Mouse (Mus musculus): ENCODE measurements around the gene Fbxo27. TPM values are rescaled to one million over a fixed set of nuclear protein-coding genes. Genes with fewer than 3 reads are reported as not detected.

Gene Fbxo27
- polyA plus RNA-seq, 1 experiment: 1.7 TPM

GRCm38 (mm10) chr7:28702601-28703143 is 10.0 kb downstream of the Fbxo27 start:
- Histone ChIP-seq H3K27ac (ENCODE audit: insufficient read depth, low read depth, low read length) (no peak overlapping the region), H3K36me3 (ENCODE audit: control insufficient read depth, insufficient read depth, low read length) (no peaks in the 10 kb centered on the region), H3K27me3 (ENCODE audit: control insufficient read depth, insufficient read depth, low read length) (no peaks in the 10 kb centered on the region), H3K4me3 (ENCODE audit: low read depth, low read length) (no peak overlapping the region), H3K4me1 (ENCODE audit: control insufficient read depth, insufficient read depth, insufficient read length, low read length) (no peaks in the 10 kb centered on the region)
- TF ChIP-seq CTCF (IDR thresholded peaks at IDR 0.05; ENCODE audit: extremely low read depth, insufficient read length, insufficient replicate concordance, low read depth, low read length): no peak
- TF ChIP-seq POLR2A (IDR thresholded peaks at IDR 0.05; ENCODE audit: low read depth, low read length): no peak
- 58% methylated on average over 9 of the region's 9 CpGs for WGBS

- Histone ChIP-seq H3K36me3 (ENCODE audit: control insufficient read depth, insufficient read depth, low read length) (no peaks in the 10 kb centered on the region), H3K27ac (ENCODE audit: insufficient read depth, low read depth, low read length) (no peak overlapping the region), H3K27me3 (ENCODE audit: control insufficient read depth, insufficient read depth, low read length) (no peaks in the 10 kb centered on the region; the same call in 1 of the 2 replicates), H3K4me1 (ENCODE audit: control insufficient read depth, insufficient read depth, insufficient read length, low read length) (no peaks in the 10 kb centered on the region), H3K4me3 (ENCODE audit: low read depth, low read length) (no peak overlapping the region)
- TF ChIP-seq CTCF (IDR thresholded peaks at IDR 0.05; ENCODE audit: extremely low read depth, insufficient read length, insufficient replicate concordance, low read depth, low read length) (no peak), POLR2A (IDR thresholded peaks at IDR 0.05; ENCODE audit: low read depth, low read length) (no peak)
Measured at GRCm38 (mm10) chr7:28709454-28709853, 16.8 kb downstream of the Fbxo27 start.

- no peak overlapping the region for H3K27ac ChIP-seq (ENCODE audit: insufficient read depth, low read depth, low read length)
- 66% methylated on average over 3 of the region's 3 CpGs for WGBS
- H3K27me3 ChIP-seq (ENCODE audit: control insufficient read depth, insufficient read depth, low read length): peaks cover 2% of the 10 kb centered on the region; the same call in 1 of the 2 replicates
- no peak overlapping the region for H3K4me3 ChIP-seq (ENCODE audit: low read depth, low read length)
- TF ChIP-seq CTCF (IDR thresholded peaks at IDR 0.05; ENCODE audit: extremely low read depth, insufficient read length, insufficient replicate concordance, low read depth, low read length) (peak; percentile 10; the same call in 1 of the 2 replicates), POLR2A (IDR thresholded peaks at IDR 0.05; ENCODE audit: low read depth, low read length) (no peak)
- H3K4me1 ChIP-seq (ENCODE audit: control insufficient read depth, insufficient read depth, insufficient read length, low read length): no peaks in the 10 kb centered on the region
- H3K36me3 ChIP-seq (ENCODE audit: control insufficient read depth, insufficient read depth, low read length): no peaks in the 10 kb centered on the region
Measured at GRCm38 (mm10) chr7:28710962-28711361, 18.3 kb downstream of the Fbxo27 start.

- Histone ChIP-seq H3K4me3 (ENCODE audit: low read depth, low read length) (no peak overlapping the region), H3K36me3 (ENCODE audit: control insufficient read depth, insufficient read depth, low read length) (no peaks in the 10 kb centered on the region), H3K4me1 (ENCODE audit: control insufficient read depth, insufficient read depth, insufficient read length, low read length) (peaks cover 3% of the 10 kb centered on the region; the same call in 1 of the 2 replicates), H3K27ac (ENCODE audit: insufficient read depth, low read depth, low read length) (no peak overlapping the region), H3K27me3 (ENCODE audit: control insufficient read depth, insufficient read depth, low read length) (peaks cover 11% of the 10 kb centered on the region)
- WGBS: 86% methylated on average over 5 of the region's 5 CpGs
- TF ChIP-seq CTCF (IDR thresholded peaks at IDR 0.05; ENCODE audit: extremely low read depth, insufficient read length, insufficient replicate concordance, low read depth, low read length) (no peak), POLR2A (IDR thresholded peaks at IDR 0.05; ENCODE audit: low read depth, low read length) (no peak)
Measured at GRCm38 (mm10) chr7:28714667-28715066, 22.0 kb downstream of the Fbxo27 start.

GRCm38 (mm10) chr7:28715598-28715997 is 22.9 kb downstream of the Fbxo27 start:
- Histone ChIP-seq H3K36me3 (ENCODE audit: control insufficient read depth, insufficient read depth, low read length) (no peaks in the 10 kb centered on the region), H3K4me1 (ENCODE audit: control insufficient read depth, insufficient read depth, insufficient read length, low read length) (peaks cover 3% of the 10 kb centered on the region; the same call in 1 of the 2 replicates), H3K27me3 (ENCODE audit: control insufficient read depth, insufficient read depth, low read length) (peaks cover 11% of the 10 kb centered on the region), H3K27ac (ENCODE audit: insufficient read depth, low read depth, low read length) (no peak overlapping the region), H3K4me3 (ENCODE audit: low read depth, low read length) (no peak overlapping the region)
- 95% methylated on average over 2 of the region's 2 CpGs for WGBS
- TF ChIP-seq CTCF (IDR thresholded peaks at IDR 0.05; ENCODE audit: extremely low read depth, insufficient read length, insufficient replicate concordance, low read depth, low read length): no peak
- TF ChIP-seq POLR2A (IDR thresholded peaks at IDR 0.05; ENCODE audit: low read depth, low read length): no peak

- H3K27ac ChIP-seq (ENCODE audit: insufficient read depth, low read depth, low read length): no peak within 1 kb of the TSS
- TF ChIP-seq CTCF (IDR thresholded peaks at IDR 0.05; ENCODE audit: extremely low read depth, insufficient read length, insufficient replicate concordance, low read depth, low read length) (0 out of 2 replicates have a peak, but pooled peaks have one; percentile 14), POLR2A (IDR thresholded peaks at IDR 0.05; ENCODE audit: low read depth, low read length) (no peak)
- peaks cover 11% of the 10 kb centered on the region for H3K27me3 ChIP-seq (ENCODE audit: control insufficient read depth, insufficient read depth, low read length)
- peaks cover 3% of the 10 kb centered on the region; the same call in 1 of the 2 replicates for H3K4me1 ChIP-seq (ENCODE audit: control insufficient read depth, insufficient read depth, insufficient read length, low read length)
- H3K4me3 ChIP-seq (ENCODE audit: low read depth, low read length): peak within 1 kb of the TSS; percentile 69
- no peaks in the 10 kb centered on the region for H3K36me3 ChIP-seq (ENCODE audit: control insufficient read depth, insufficient read depth, low read length)
- WGBS: 6% methylated on average over 36 of the region's 36 CpGs
Measured at GRCm38 (mm10) chr7:28716590-28717281, 24.1 kb downstream of the Fbxo27 start, which contains the start of gene Fbxo17. TSS of gene Fbxo17 (plus strand) at chr7:28716804.

- TF ChIP-seq POLR2A (IDR thresholded peaks at IDR 0.05; ENCODE audit: low read depth, low read length) (no peak), CTCF (IDR thresholded peaks at IDR 0.05; ENCODE audit: extremely low read depth, insufficient read length, insufficient replicate concordance, low read depth, low read length) (no peak)
- Histone ChIP-seq H3K4me3 (ENCODE audit: low read depth, low read length) (no peak overlapping the region), H3K27ac (ENCODE audit: insufficient read depth, low read depth, low read length) (no peak overlapping the region), H3K36me3 (ENCODE audit: control insufficient read depth, insufficient read depth, low read length) (no peaks in the 10 kb centered on the region), H3K27me3 (ENCODE audit: control insufficient read depth, insufficient read depth, low read length) (peaks cover 11% of the 10 kb centered on the region), H3K4me1 (ENCODE audit: control insufficient read depth, insufficient read depth, insufficient read length, low read length) (peaks cover 3% of the 10 kb centered on the region; the same call in 1 of the 2 replicates)
- 84% methylated on average over 10 of the region's 10 CpGs for WGBS
Measured at GRCm38 (mm10) chr7:28717726-28718125, 25.1 kb downstream of the Fbxo27 start.
